Mouse (Mus musculus): ENCODE measurements around the gene Bcorl1. TPM values are rescaled to one million over a fixed set of nuclear protein-coding genes. Genes with fewer than 3 reads are reported as not detected.

The Bcorl1 gene
- polyA plus RNA-seq, 1 experiment = 4.6 TPM

- Histone ChIP-seq H3K27me3 (ENCODE audit: control insufficient read depth, insufficient read depth, low read length) (no peaks in the 10 kb centered on the region), H3K36me3 (ENCODE audit: control insufficient read depth, insufficient read depth, low read length) (no peaks in the 10 kb centered on the region), H3K27ac (ENCODE audit: control insufficient read depth, insufficient read depth, low read depth, low read length) (no peak overlapping the region), H3K4me3 (ENCODE audit: control insufficient read depth, low read depth, low read length) (no peak overlapping the region), H3K4me1 (ENCODE audit: control insufficient read depth, insufficient read depth, low read length) (no peaks in the 10 kb centered on the region; the same call in 1 of the 2 replicates)
- no peak for TF ChIP-seq CTCF (IDR thresholded peaks at IDR 0.05; ENCODE audit: control insufficient read depth, insufficient read depth, insufficient replicate concordance, low read depth, low read length)
- TF ChIP-seq POLR2A (IDR thresholded peaks at IDR 0.05; ENCODE audit: control insufficient read depth, low read depth, low read length) = no peak
These were observed 100.4 kb downstream of the Bcorl1 start for GRCm38 (mm10) chrX:48441548-48441947.

- H3K36me3 ChIP-seq (ENCODE audit: control insufficient read depth, insufficient read depth, low read length) = no peaks in the 10 kb centered on the region
- TF ChIP-seq CTCF (IDR thresholded peaks at IDR 0.05; ENCODE audit: control insufficient read depth, insufficient read depth, insufficient replicate concordance, low read depth, low read length) = no peak
- no peak for TF ChIP-seq POLR2A (IDR thresholded peaks at IDR 0.05; ENCODE audit: control insufficient read depth, low read depth, low read length)
- H3K27me3 ChIP-seq (ENCODE audit: control insufficient read depth, insufficient read depth, low read length) = no peaks in the 10 kb centered on the region
- no peaks in the 10 kb centered on the region; the same call in 1 of the 2 replicates for H3K4me1 ChIP-seq (ENCODE audit: control insufficient read depth, insufficient read depth, low read length)
- H3K4me3 ChIP-seq (ENCODE audit: control insufficient read depth, low read depth, low read length) = no peak overlapping the region
- H3K27ac ChIP-seq (ENCODE audit: control insufficient read depth, insufficient read depth, low read depth, low read length) = no peak overlapping the region
These were observed 100.8 kb downstream of the Bcorl1 start for GRCm38 (mm10) chrX:48441954-48442353.

DNA sequence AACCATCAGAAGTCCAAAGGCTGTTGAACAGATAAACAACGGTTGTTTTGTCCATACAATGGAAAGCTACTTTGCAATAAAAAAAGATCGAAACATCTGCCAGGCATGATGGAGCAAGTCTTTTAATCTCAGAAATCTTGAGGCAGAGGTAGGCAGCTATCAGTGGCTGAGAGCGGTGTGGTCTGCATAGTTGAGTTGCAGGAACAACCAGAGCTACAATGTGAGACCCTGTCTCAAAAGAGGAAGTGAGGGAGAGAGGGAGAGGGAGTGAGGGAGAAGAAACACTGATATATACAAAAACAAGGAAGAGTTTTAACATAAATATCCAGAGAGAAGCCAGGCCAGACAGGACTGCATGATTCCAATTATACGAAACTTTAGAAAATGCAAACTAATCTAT is 103.5 kb downstream of the Bcorl1 start:
- Histone ChIP-seq H3K4me3 (ENCODE audit: control insufficient read depth, low read depth, low read length) (no peak overlapping the region), H3K36me3 (ENCODE audit: control insufficient read depth, insufficient read depth, low read length) (no peaks in the 10 kb centered on the region), H3K27me3 (ENCODE audit: control insufficient read depth, insufficient read depth, low read length) (no peaks in the 10 kb centered on the region), H3K27ac (ENCODE audit: control insufficient read depth, insufficient read depth, low read depth, low read length) (no peak overlapping the region), H3K4me1 (ENCODE audit: control insufficient read depth, insufficient read depth, low read length) (peaks cover 4% of the 10 kb centered on the region)
- TF ChIP-seq POLR2A (IDR thresholded peaks at IDR 0.05; ENCODE audit: control insufficient read depth, low read depth, low read length) (no peak), CTCF (IDR thresholded peaks at IDR 0.05; ENCODE audit: control insufficient read depth, insufficient read depth, insufficient replicate concordance, low read depth, low read length) (no peak)

DNA sequence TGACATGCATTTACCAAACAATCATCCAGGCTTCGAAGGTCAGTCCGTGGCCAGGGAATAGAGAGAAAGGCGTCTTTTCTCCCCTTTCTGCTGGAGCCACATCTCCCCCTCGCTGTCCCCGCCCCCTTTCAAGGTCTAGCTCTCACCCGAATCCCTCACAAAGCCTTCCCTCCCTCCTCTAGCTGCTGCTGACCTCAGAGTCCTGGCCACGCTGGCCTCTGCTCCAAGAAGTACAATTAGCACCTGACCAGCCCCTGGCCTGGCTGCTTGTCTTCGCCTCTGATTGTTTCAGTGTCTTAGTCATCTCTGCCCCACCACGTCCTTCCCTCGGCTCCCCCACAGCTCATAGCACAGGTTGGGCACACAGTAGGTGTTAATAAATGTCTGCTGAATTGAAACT is 108.5 kb downstream of the Bcorl1 start:
- Histone ChIP-seq H3K36me3 (ENCODE audit: control insufficient read depth, insufficient read depth, low read length) (no peaks in the 10 kb centered on the region), H3K4me3 (ENCODE audit: control insufficient read depth, low read depth, low read length) (peak overlapping the region; percentile 32), H3K4me1 (ENCODE audit: control insufficient read depth, insufficient read depth, low read length) (peaks cover 7% of the 10 kb centered on the region), H3K27ac (ENCODE audit: control insufficient read depth, insufficient read depth, low read depth, low read length) (no peak overlapping the region), H3K27me3 (ENCODE audit: control insufficient read depth, insufficient read depth, low read length) (no peaks in the 10 kb centered on the region)
- TF ChIP-seq CTCF (IDR thresholded peaks at IDR 0.05; ENCODE audit: control insufficient read depth, insufficient read depth, insufficient replicate concordance, low read depth, low read length) = no peak
- no peak for TF ChIP-seq POLR2A (IDR thresholded peaks at IDR 0.05; ENCODE audit: control insufficient read depth, low read depth, low read length)

- no peaks in the 10 kb centered on the region for H3K27me3 ChIP-seq (ENCODE audit: control insufficient read depth, insufficient read depth, low read length)
- H3K4me3 ChIP-seq (ENCODE audit: control insufficient read depth, low read depth, low read length) = peak overlapping the region; percentile 86
- TF ChIP-seq POLR2A (IDR thresholded peaks at IDR 0.05; ENCODE audit: control insufficient read depth, low read depth, low read length) (no peak), CTCF (IDR thresholded peaks at IDR 0.05; ENCODE audit: control insufficient read depth, insufficient read depth, insufficient replicate concordance, low read depth, low read length) (no peak)
These were observed 111.2 kb downstream of the Bcorl1 start for GRCm38 (mm10) chrX:48452231-48452890.

GRCm38 (mm10) chrX:48452931-48453673 is 111.9 kb downstream of the Bcorl1 start:
- peak overlapping the region; percentile 70 for H3K27ac ChIP-seq (ENCODE audit: control insufficient read depth, insufficient read depth, low read depth, low read length)
- TF ChIP-seq CTCF (IDR thresholded peaks at IDR 0.05; ENCODE audit: control insufficient read depth, insufficient read depth, insufficient replicate concordance, low read depth, low read length) = no peak
- TF ChIP-seq POLR2A (IDR thresholded peaks at IDR 0.05; ENCODE audit: control insufficient read depth, low read depth, low read length) = no peak
- no peaks in the 10 kb centered on the region for H3K36me3 ChIP-seq (ENCODE audit: control insufficient read depth, insufficient read depth, low read length)
- no peaks in the 10 kb centered on the region for H3K27me3 ChIP-seq (ENCODE audit: control insufficient read depth, insufficient read depth, low read length)
- peaks cover 7% of the 10 kb centered on the region for H3K4me1 ChIP-seq (ENCODE audit: control insufficient read depth, insufficient read depth, low read length)
- H3K4me3 ChIP-seq (ENCODE audit: control insufficient read depth, low read depth, low read length) = peak overlapping the region; percentile 86

More at GRCm38 (mm10) chrX:48452231-48452890, 111.2 kb downstream of the Bcorl1 start:
- Histone ChIP-seq H3K4me1 (ENCODE audit: control insufficient read depth, insufficient read depth, low read length) (peaks cover 7% of the 10 kb centered on the region), H3K36me3 (ENCODE audit: control insufficient read depth, insufficient read depth, low read length) (no peaks in the 10 kb centered on the region), H3K27ac (ENCODE audit: control insufficient read depth, insufficient read depth, low read depth, low read length) (peak overlapping the region; percentile 70)

DNA sequence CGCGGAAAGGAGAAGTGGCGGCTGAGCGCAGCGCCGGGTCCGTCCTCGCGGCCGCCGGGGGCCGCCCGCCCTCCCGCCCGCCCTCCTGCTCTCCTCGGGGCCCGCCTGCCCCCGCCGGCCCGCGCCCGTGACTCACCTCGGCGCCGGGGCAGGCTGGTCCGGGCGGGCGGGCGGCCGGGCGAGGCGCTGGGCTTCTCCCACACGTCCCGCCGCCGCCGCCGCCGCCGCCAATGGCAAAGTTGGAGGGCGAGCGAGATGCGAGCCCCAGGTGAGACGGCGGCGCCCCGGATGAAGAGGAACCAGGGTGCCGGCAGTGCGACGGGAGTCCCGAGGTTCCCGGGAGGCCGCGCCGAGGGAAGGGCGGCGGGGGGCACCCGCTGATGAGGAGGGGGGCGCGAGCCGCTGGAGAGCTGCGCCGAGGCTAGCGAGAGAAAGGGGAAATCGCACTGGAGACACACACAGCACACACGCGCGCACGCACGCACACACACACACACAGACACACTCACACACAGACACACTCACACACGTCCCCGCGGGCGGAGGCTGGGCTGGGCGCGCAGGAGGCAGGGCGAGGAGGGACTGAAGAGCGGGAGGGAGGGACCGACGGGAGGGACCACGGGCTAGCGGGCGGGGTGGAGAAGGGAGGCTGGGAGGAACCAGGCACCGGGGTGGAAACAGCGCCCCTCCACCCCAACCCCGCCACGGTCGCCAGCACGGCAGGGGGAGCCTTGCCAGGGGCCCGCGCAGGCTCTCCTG is 112.8 kb downstream of the Bcorl1 start:
- Histone ChIP-seq H3K36me3 (ENCODE audit: control insufficient read depth, insufficient read depth, low read length) (no peaks in the 10 kb centered on the region), H3K27me3 (ENCODE audit: control insufficient read depth, insufficient read depth, low read length) (no peaks in the 10 kb centered on the region), H3K4me3 (ENCODE audit: control insufficient read depth, low read depth, low read length) (peak overlapping the region; percentile 86), H3K4me1 (ENCODE audit: control insufficient read depth, insufficient read depth, low read length) (peaks cover 7% of the 10 kb centered on the region), H3K27ac (ENCODE audit: control insufficient read depth, insufficient read depth, low read depth, low read length) (peak overlapping the region; percentile 29; the same call in 1 of the 2 replicates)
- TF ChIP-seq CTCF (IDR thresholded peaks at IDR 0.05; ENCODE audit: control insufficient read depth, insufficient read depth, insufficient replicate concordance, low read depth, low read length) (no peak), POLR2A (IDR thresholded peaks at IDR 0.05; ENCODE audit: control insufficient read depth, low read depth, low read length) (no peak)

Data from testis, adult 2 months (tissue).